Mouse (Mus musculus) neural tube, embryonic 14.5 days (tissue): ENCODE results near the gene 4930558C23Rik. TPM values are rescaled to one million over a fixed set of nuclear protein-coding genes. Genes with fewer than 3 reads are reported as not detected.
"Not testable (repeated sequence)": the region's sequence is repeated elsewhere in the genome, so short reads cannot be mapped to it uniquely, and the experiment has no call there.

ENCODE experiments used
- ATAC-seq: fragments of 200-750 bp; cut with Nextera tagmentation; 2 replicates; pipeline ENCODE4 v1.8.0; 2017; ENCODE audit warnings: low read depth, mild to moderate bottlenecking, moderate TSS enrichment, moderate library complexity
- H3K27ac ChIP-seq: fragments of 300-500 bp; sonication (generic); 2 replicates; pipeline ENCODE4 v1.5.1; 2014; ENCODE audit warnings: low read depth, mild to moderate bottlenecking, control low read depth, low read length, moderate library complexity, mixed read lengths
- H3K27me3 ChIP-seq: fragments of 300-500 bp; sonication (generic); 2 replicates; pipeline ENCODE4 v1.6.1; 2014; ENCODE audit warnings: low read length; ENCODE audit not compliant: control insufficient read depth, insufficient read depth
- H3K36me3 ChIP-seq: fragments of 300-500 bp; sonication (generic); 2 replicates; pipeline ENCODE4 v1.6.1; 2014; ENCODE audit warnings: low read length, mixed read lengths; ENCODE audit not compliant: control insufficient read depth, insufficient read depth
- H3K4me1 ChIP-seq: fragments of 300-500 bp; sonication (generic); 2 replicates; pipeline ENCODE4 v1.6.1; 2014; ENCODE audit warnings: low read length; ENCODE audit not compliant: control insufficient read depth, insufficient read depth
- H3K4me2 ChIP-seq: fragments of 300-500 bp; sonication (generic); 2 replicates; pipeline ENCODE4 v1.6.1; 2014; ENCODE audit warnings: mild to moderate bottlenecking, low read depth, low read length, control low read depth
- H3K4me3 ChIP-seq: fragments of 300-500 bp; sonication (generic); 2 replicates; pipeline ENCODE4 v1.5.1; 2014; ENCODE audit warnings: low read depth, low read length, control low read depth, mixed read lengths
- H3K9ac ChIP-seq: fragments of 300-500 bp; sonication (generic); replicated peaks from 2 replicates; pipeline ENCODE4 v1.6.1; 2014; ENCODE audit warnings: low read depth, mild to moderate bottlenecking, control low read depth, low read length, mixed read lengths
- H3K9me3 ChIP-seq: fragments of 300-500 bp; sonication (generic); 2 replicates; pipeline ENCODE4 v1.6.1; 2016; ENCODE audit warnings: low read length; ENCODE audit not compliant: control insufficient read depth
- WGBS: fragments of 180-500 bp; shearing (Covaris S2); extraction: QIAGEN DNeasy Blood & Tissue Kit; methylation state at CpG from one replicate; pipeline ENCODE4 v1.1.7; 2014; 5-methylcytosine and 5-hydroxymethylcytosine counted together
- polyA plus RNA-seq: library from polyadenylated mRNA; unstranded; fragments of >200 nt; fragmentation: Nextera tagmentation; extraction: Ambion mirVana; gene quantifications from 2 replicates; pipeline ENCODE4 v1.2.1, GENCODE M21; 2014

4930558C23Rik gene
- polyA plus RNA-seq, 1 experiment from 2014 or later, result not detected

DNA sequence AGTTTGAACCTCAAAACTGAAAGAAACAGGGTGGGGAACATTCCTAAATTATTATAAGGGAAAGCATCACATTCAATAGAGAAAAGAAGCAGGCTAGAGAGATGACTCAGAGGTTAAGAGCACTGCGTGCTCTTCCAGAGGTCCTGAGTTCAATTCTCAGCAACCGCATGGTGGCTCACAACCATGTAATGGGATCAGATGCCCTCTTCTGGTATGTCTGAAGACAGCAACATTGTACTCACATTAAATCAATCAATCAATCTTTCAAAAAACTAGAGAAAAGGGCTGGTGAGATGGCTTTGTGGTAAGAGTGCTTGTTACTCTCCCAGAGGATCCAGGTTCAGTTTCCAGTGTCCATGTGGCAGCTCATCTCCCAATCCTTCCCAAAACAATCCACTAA, 6.2 kb upstream of the 4930558C23Rik start:
- H3K27me3 ChIP-seq, result no peaks in the 10 kb centered on the region
- no peaks in the 10 kb centered on the region for H3K9me3 ChIP-seq
- ATAC-seq, result no peak
- no peak overlapping the region for H3K4me3 ChIP-seq
- WGBS, result 94% methylated on average over 2 of the region's 2 CpGs
- H3K4me1 ChIP-seq, result no peaks in the 10 kb centered on the region
- no peak overlapping the region for H3K4me2 ChIP-seq
- H3K36me3 ChIP-seq, result no peaks in the 10 kb centered on the region
- no peak overlapping the region for H3K9ac ChIP-seq
- H3K27ac ChIP-seq, result no peak overlapping the region

DNA sequence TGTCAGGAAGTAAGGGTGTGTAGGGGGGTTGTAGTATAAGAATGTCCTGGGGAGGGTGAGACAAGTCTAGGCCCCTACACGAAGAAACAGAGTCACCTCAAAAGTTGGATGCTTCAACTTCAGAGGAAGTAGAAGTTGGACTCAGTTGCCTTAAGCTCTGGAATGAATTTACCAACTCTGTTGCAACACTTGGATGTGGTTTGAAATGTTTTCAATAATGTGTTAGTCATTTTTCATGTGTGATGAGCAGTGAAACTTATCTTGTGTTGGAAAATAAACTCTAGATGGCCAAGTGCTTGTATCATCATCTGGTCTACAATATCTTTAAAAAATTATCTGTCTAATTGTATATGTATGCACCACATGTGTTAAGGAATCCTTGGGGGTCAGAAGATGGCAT, 5.1 kb upstream of the 4930558C23Rik start:
- Histone ChIP-seq H3K4me1 (no peaks in the 10 kb centered on the region), H3K36me3 (no peaks in the 10 kb centered on the region), H3K9me3 (no peaks in the 10 kb centered on the region), H3K4me3 (no peak overlapping the region), H3K27ac (no peak overlapping the region), H3K9ac (no peak overlapping the region), H3K27me3 (no peaks in the 10 kb centered on the region), H3K4me2 (no peak overlapping the region)
- no peak for ATAC-seq
- WGBS, result 81% methylated on average over 1 of the region's 1 CpGs

DNA sequence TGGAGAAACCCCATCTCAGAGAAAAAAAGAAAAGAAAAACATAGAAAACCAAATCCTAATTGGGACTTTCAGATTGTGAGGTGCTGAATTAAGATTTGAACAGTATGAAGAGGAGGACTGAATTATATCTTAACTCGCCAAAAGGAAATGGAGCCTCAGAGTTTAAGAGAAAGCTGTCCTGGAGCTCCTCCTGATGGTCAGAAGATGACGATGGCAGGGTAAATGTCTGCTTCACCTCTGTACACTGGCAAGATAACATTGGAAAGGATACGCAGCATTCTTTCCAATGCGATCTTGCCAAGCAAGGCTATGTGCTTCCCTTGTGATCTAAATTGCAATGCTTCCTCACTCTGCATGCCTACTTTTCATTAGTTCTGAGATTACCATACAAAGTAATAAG, 8.3 kb downstream of the 4930558C23Rik start:
- Histone ChIP-seq H3K9me3 (no peaks in the 10 kb centered on the region), H3K4me2 (no peak overlapping the region), H3K9ac (no peak overlapping the region), H3K36me3 (no peaks in the 10 kb centered on the region), H3K27ac (no peak overlapping the region), H3K4me3 (no peak overlapping the region), H3K27me3 (no peaks in the 10 kb centered on the region), H3K4me1 (no peaks in the 10 kb centered on the region)
- WGBS, result 92% methylated on average over 4 of the region's 4 CpGs
- ATAC-seq, result no peak

DNA sequence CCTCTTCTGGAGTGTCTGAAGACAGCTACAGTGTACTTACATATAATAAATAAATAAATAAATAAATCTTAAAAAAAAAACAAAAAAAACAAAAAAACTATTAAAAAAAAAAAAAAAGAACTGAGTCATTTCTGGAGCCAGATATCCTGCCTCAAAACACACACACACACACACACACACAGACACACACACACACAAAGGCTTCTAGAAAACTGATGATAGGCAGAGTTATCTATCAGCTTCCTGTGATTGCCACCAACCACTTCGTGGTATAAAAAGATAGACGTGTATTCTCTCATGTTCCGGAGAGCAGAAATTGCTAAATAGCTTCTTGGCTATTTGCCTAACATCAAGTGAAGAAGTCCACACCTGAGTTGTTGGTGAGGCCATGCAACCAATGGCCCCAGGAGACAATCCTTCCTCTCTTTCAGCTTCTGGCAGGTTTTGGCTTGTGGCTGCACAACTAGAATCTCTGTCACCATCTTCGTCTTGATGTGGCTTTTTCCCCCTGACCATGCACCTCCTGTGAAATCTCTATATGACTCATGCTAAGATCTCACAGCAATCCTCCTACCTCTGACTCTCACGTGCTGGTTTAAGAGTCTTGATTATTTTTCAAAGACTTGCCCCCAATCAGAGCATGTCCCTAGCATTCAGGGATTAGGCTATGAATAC, 17.1 kb downstream of the 4930558C23Rik start:
- 91% methylated on average over 5 of the region's 5 CpGs for WGBS
- no peak overlapping the region for H3K27ac ChIP-seq
- no peaks in the 10 kb centered on the region for H3K9me3 ChIP-seq
- H3K9ac ChIP-seq, result no peak overlapping the region
- H3K4me2 ChIP-seq, result no peak overlapping the region
- no peaks in the 10 kb centered on the region for H3K4me1 ChIP-seq
- ATAC-seq, result no peak
- H3K36me3 ChIP-seq, result no peaks in the 10 kb centered on the region
- H3K4me3 ChIP-seq, result no peak overlapping the region
- no peaks in the 10 kb centered on the region for H3K27me3 ChIP-seq

GRCm38 (mm10) chr3:95373208-95373607, 29.4 kb downstream of the 4930558C23Rik start:
- 88% methylated on average over 10 of the region's 10 CpGs for WGBS
- no peak for ATAC-seq
- H3K27me3 ChIP-seq, result no peaks in the 10 kb centered on the region

DNA sequence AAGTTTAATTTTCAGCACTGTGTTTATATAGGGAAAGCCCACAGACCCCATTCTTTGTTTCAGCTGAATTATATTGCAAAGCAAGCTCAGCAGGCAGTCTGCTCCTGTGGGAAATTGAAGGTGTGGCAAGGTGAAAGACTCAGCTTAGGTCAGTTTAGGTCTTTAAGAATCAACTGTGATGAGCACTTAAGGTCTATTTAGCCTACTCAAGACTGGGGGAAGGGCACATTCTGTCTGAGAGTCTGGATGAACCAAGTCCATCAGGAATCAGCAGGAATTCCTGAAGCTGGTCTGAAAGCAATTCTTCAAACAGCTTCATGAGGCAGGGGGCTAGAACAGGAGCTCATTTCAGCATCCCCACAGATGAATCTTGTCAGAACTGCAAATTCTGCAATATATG, 32.5 kb downstream of the 4930558C23Rik start:
- no peak overlapping the region for H3K4me3 ChIP-seq
- no peak overlapping the region for H3K9ac ChIP-seq
- no peaks in the 10 kb centered on the region for H3K36me3 ChIP-seq
- H3K27ac ChIP-seq, result no peak overlapping the region
- no peaks in the 10 kb centered on the region for H3K9me3 ChIP-seq
- H3K4me1 ChIP-seq, result no peaks in the 10 kb centered on the region
- ATAC-seq, result no peak
- H3K4me2 ChIP-seq, result no peak overlapping the region
- H3K27me3 ChIP-seq, result no peaks in the 10 kb centered on the region

More at GRCm38 (mm10) chr3:95373208-95373607, 29.4 kb downstream of the 4930558C23Rik start:
- Histone ChIP-seq H3K27ac (no peak overlapping the region), H3K9ac (no peak overlapping the region), H3K9me3 (no peaks in the 10 kb centered on the region), H3K4me2 (no peak overlapping the region), H3K4me3 (no peak overlapping the region), H3K4me1 (no peaks in the 10 kb centered on the region), H3K36me3 (no peaks in the 10 kb centered on the region)

DNA sequence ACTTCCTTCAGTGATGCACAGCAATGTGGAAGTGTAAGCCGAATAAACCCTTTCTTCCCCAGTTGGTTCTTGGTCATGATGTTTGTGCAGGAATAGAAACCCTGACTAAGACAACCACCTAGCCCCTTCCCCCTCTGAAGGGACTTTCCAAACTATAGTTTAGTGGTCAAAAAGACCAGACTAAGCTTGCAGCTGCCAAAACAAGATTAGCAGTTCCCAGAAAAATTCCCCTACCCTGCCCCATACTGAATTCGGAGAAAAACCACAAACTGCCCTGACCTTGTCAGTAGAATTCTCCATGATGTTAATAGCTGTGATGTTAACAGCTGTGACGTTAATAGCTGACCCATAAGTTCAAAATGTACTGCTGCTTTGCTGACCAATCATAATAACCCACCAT, 42.4 kb downstream of the 4930558C23Rik start:
- not testable (repeated sequence) for H3K4me1 ChIP-seq, H3K4me2 ChIP-seq, H3K36me3 ChIP-seq, H3K9ac ChIP-seq, H3K27me3 ChIP-seq, H3K4me3 ChIP-seq, H3K9me3 ChIP-seq, H3K27ac ChIP-seq, ATAC-seq
- 89% methylated on average over 3 of the region's 3 CpGs for WGBS

DNA sequence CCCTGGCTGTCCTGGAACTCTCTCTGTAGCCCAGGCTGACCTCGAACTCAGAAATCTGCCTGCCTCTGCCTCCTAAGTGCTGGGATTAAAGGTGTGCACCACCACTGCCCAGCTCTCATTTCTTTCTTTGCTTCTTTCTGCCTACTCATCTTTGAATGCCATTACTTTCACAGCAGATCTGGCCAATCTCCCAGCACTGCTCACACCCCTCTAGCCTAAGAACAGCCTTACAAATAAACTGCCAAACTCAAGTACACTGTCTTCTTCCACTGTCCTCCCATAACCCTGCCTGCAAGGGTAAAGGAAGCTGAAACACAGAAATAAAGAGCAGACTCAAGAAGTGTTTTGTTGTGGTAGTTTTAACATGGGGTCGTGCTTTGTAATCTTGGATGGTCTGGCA, 44.9 kb downstream of the 4930558C23Rik start:
- WGBS, result 94% methylated on average over 2 of the region's 2 CpGs
- H3K27me3 ChIP-seq, result no peaks in the 10 kb centered on the region

GRCm38 (mm10) chr3:95356701-95357449, 45.8 kb downstream of the 4930558C23Rik start, which contains the start of gene Setdb1:
Setdb1 (minus strand) TSS chr3:95357202.
- H3K9me3 ChIP-seq, H3K27ac ChIP-seq, H3K27me3 ChIP-seq, H3K4me1 ChIP-seq, H3K36me3 ChIP-seq: not testable (repeated sequence)
- Histone ChIP-seq H3K4me2 (peak within 1 kb of the TSS; percentile 35), H3K9ac (peak within 1 kb of the TSS; percentile 42; the same call in 1 of the 2 replicates), H3K4me3 (peak within 1 kb of the TSS; percentile 40)
- ATAC-seq, result peak; percentile 97
- WGBS, result under 1% methylated on average over 29 of the region's 57 CpGs

More for the DNA sequence above, 44.9 kb downstream of the 4930558C23Rik start:
- ATAC-seq, result no peak
- Histone ChIP-seq H3K9ac (no peak overlapping the region), H3K4me2 (no peak overlapping the region), H3K36me3 (peaks cover 8% of the 10 kb centered on the region; the same call in 1 of the 2 replicates), H3K9me3 (no peaks in the 10 kb centered on the region), H3K27ac (no peak overlapping the region), H3K4me1 (no peaks in the 10 kb centered on the region), H3K4me3 (no peak overlapping the region)
